Mouse (Mus musculus) MEL-GATA-1-ER (cell line): Measurements from ENCODE around the gene Hipk2.

Experiments
- DNase-seq: peaks from one replicate; pipeline ENCODE4 v3.0.0-alpha.2; 2012; ENCODE audit warnings: low read depth; ENCODE audit errors: extremely low read depth

Hipk2 gene

DNA sequence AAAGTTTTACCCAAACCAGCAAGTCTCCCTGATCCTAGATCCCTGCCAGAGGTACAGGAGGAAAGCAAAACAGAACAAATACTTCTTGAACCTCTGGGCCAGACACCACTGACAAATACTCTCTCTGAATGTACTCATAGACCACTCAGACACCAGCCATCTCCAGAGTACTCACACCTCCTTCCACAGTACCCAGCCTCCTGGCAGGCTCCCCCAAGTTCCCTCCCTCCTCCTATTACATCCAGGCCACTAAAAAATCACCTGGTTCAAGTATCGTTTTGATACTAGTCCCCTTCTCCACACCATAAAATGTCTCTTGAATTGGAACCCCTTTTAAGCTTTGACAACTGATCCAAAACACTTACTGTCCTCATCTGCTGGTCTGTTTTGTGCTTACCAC lies 8.7 kb downstream of the Hipk2 start:
- no peak for DNase-seq

DNA sequence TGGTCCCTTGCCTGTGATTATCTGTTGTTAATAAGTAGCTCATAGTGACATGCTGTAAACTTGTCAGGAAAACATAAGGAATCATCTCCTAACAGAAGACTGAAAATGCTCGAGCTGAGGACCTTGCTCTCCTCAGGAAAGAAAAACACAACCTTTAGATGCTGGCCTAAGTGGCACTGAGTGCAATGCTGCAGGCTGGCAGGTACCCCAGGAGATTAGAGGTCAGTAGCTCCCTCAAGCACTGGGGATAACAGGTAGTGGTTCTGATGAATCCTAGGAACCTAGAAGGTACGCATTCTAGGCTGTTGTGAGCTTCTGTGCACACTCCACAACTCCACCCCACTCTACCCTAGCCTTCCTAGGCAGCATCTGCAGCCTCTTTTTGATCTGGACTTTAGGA lies 9.2 kb downstream of the Hipk2 start:
- DNase-seq = no peak

DNA sequence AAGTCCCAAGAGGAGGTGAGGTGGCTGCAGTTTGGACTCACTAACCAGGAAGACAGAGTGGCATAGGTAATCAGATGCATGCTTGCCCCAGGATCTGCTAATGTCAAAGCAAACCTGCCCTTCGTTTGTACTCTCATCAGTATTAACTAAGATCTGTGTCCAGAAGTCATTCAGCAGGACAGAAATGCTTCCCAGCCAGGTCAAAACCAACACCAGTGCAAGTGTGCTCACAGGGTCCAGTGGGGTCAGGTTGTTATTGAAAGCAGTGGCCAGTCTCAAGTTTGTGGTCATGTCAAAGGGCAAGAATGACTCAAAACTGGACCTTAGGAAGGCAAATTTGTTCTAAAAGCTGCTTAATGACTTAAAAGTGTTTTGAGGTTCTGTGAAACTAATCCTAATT lies 9.6 kb downstream of the Hipk2 start:
- DNase-seq = no peak

DNA sequence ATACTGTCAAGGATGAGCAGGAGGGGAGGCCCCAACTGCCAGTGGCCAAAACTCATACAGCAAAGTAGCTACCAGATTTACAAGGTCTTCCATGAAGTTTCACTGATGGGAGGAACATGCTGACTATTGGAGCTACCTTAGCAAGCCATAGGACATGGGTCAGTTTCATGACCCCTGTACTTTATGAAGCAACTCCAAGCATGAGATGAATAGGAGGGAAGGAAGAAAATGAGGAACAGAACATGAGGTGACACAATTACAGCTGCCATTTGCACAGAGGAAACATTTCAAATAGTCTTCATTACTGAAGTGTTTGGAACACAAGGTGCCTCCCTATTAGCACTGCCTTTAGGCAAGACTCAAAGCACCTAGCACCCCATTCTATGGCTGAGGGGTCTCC lies 10.2 kb downstream of the Hipk2 start:
- DNase-seq = no peak

DNA sequence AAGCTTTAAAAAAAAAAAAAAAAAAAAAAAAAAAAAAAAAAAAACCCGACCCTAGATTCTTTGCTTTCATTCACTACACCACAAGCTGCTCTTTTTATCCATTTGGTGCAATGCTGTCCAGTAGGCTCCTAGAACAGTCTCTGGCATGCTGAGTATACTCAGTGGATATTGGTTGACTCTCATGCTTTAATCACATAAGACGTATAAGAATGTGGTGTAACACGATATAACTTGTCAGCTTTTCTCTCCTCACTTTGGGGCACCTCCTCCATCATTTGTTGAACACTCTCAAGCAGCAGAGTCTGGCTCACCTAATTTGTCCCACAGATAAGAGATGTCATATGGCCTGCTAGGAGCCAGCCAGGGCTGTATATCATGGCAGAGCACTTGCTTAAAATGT lies 12.4 kb downstream of the Hipk2 start:
- no peak for DNase-seq

DNA sequence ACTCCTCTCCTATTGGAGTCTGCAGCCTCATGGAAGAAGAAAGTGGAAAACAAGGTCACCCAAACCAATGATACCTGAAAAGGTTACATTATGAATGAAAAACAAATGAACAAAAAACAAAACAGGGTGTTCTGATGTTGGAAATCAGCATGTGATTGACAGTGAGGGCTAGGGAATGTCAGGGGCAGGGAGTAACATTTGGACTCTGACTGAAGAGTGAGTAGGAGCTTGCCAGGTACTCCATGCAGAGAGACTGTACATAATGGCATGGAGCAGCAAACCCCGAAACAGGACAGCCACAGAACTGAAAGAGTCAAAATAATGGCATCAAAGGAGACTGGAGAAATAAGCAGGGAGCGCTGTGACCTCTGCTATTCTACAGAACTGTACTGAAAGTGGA lies 15.7 kb downstream of the Hipk2 start:
- no peak for DNase-seq

DNA sequence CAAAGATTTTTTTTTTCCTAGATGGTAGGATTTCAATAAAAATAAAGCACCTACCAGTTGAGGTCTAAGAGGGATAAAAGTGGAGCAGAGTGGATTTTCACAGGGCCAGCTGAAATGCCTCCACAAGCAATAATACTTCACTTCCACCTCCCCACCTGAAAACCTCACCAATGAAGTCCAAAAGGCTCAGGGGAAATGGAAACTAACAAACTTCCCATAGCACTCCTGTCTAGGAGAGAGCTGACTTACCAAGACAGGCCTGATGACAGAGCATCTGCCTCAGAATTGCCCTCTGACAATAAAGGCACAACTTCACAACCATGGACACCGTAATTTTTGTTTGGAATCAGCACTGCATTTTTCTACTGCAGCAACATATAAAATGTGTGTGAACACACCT lies 16.1 kb downstream of the Hipk2 start:
- no peak for DNase-seq

DNA sequence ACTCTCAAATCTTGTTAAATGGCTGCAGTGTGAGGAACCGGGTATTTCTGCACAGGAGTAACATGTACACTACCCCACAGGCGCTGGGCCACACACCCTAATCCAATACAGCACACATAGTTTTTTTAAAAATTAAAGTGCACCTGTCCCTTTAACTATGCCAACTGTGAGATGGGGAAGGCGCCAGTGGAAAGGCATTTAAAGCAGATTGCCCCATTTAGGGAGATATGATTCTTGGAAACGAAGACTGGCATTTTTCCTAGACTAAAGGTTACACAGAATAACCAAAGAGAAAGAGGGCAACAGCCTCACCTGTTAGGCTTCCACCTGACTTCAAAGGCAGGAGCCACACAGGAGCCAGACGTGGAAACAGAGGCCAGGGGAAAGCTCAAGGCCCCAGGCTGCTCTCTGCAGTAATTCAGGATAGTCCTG lies 22.4 kb downstream of the Hipk2 start:
- DNase-seq = no peak

DNA sequence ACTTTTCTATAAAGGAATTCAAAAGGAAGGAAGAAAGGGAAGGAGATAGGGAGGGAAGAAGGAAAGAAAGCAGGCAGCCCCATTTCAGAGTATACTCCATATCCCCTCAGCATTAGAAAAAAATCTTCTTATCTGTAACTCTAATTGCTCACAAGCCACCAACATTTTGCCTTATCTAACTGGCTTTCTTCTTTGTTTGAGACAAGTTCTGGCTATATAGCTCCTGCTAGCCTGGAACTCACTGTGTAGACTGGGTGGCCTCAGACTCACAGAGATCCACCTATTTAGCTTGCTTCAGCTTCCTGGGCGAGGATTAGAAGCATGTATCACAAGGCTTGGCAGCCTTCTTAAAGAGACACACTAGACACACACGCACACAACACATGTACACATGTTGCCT lies 24.2 kb downstream of the Hipk2 start:
- DNase-seq = peak; percentile 31

DNA sequence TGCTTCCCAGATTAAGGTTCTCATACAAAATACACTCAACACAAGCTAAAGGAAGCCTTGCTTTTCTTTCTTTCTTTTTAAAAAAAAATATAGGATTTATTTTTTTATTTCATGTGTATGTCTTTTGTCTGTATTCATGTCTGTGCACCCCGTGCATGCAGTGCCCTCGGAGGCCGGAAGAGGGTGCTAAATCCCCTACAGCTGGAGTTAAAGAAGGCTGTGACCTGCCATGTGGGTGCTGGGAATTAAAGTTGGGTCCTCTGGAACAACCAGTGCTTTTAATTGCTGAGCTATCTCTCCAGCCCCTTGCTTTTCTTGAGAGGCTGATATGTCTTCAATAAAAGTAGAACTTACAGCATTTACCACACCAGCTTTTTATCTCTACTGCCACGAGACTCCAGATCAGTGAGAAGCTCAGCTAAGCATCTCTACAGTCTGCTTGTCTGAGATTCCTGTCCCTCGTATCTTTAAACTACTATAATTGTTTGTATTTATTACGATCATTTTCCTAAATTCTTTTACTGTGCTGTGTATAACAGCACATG lies 25.2 kb downstream of the Hipk2 start:
- no peak for DNase-seq

DNA sequence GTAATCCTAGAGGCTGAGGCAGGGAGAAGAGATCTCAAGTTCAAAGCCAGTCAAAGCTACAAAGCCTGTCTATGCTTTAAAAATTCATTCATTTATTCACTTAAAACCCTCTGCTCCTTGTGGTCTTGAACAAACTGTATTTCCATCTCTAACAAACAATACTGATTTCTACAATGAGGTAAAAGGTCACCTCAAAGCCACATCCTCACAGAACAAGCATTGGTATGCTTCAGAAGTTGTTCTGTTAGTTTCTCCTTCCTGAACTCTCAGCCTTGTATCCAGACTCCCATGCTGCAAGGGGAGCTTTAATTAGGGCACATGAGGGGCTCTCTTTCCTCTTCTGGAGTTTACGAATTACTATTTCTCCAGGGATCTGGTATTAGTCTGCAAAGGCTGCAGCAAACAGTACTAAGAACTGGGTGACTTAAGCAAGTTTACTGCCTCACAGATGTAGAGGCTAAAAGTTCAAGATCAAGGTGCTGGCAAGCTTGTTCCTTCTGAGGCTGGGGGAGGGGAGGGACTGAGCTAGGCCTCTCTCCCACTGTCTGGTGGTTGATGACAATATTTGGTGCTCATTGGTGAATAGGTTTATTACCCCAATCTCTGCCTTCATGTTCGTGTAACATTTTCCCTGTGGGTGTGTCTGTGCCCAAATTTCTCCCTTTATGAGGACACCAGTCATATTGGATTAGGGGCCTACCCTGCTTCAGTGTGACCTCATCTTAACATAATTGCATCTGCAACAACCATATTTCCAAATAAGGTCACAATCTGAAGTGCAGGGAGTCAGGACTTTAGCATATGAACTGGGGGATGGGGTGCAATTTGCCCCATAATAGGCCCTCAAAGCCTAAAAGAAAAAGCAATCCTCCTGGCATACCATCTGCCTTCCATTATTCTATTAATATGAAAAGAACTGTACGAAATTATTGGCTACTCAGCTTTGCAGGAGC lies 27.7 kb downstream of the Hipk2 start:
- DNase-seq = no peak

DNA sequence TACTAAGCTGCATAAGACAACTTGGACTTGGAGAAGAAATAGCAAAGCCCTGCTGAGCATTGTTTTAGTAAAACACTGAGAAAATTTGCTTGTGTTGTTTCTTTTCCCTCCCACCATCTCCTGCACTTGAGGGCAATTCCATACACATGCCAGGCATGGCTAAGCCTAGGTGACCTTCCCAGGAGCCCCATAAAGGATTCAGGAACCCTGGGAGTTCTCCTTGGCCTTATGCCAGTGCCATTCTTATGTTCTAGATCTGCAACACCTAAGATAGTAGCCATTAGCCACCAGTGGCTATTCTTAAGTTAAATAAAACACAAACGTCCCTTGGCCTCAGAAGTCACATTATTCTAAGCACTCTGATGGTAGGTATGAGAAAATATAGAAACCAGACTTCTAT lies 28.5 kb downstream of the Hipk2 start:
- no peak for DNase-seq

DNA sequence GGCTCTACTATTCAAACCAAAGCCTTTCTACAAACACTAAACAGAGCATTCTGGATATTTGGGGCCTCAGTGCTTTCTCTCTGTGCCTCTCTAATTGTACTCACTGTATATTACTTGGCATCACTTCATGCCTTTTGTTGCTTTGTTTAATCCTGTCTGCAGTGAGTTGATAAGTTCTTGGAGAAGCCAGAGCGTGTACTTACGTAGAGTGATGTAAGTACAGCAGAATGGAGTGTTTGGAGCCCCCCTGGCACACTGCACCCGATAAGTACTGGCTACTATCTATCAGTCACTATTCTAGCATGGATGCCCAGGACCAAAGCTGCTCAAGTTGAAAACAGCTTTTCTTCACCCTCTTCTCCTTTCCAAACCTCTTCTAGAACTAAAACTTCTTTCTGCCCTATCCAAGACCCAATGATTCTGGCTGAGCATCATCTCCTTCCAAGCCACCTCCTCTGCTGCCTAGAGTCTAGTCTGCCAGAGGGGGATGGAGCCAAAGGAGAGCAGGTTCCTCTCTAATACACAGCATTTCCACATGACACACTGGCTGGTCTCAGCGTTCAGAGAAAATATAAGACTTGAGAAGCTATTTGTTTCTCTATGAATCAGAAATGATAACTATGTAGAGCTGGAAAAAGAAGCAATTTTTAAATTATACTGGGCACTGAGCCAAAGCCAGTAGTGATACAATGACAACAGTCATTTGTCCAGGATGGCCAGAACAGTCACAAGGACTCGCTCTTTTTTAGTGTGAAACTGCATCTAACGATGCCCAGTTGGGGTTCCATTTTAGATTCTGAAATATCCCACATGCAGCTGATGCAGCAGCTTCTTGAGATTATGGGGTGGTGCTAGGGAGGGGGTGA lies 29.4 kb downstream of the Hipk2 start:
- no peak for DNase-seq

DNA sequence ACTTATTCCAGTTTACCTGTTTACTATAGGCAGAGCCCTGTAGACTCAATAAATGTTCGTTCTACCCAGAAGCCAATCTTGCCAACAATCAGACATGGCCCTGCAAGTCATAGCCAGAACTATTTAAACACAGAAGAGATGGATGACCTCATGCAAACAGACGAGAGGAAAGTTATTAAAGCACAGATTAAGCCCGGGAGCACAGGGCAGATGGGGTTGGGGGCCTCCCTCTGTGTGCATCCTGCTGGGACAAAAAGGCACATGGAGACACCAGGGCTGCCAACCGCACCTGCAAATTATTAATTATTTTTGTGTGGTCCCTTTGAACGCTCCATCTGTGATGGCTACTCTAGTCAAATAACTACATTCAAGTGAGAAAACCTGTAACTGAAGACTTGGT lies 30.1 kb downstream of the Hipk2 start:
- no peak for DNase-seq

DNA sequence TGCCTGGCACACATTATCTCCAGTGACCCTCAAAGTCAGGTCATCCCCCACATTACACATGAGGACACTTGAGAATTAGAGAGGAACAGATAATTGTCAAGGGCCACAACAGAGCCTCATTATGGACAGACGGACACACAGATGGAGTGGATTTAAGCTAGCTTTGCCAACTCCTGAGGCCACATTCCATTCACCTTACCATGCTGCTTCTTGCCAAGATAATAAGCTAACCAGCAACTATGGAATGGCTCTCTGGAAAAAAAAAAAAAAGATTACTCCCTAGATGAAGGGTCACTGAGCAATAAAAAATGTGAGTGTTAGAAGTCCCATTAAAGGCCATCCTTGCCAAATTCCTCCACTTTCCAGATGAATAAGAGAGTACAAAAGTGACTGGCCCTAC lies 30.8 kb downstream of the Hipk2 start:
- DNase-seq = no peak

DNA sequence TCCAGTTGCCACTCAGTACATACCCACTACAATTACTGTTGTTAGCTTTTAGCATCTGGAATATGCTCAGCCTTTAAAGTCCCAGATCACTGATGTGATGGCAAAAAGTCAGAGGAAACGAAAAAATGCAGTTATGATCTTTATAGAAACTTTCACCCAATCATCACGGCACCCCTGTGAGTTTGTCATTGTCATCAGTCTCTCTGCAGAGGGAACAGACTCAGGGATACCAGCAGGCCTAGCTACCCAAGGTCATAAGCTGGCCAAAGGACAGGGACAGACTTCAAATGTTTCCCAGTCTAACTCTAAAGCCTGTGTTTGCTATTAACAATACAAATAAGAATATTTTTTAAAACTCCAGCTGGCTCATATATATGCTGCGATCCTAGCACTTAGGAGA lies 34.4 kb downstream of the Hipk2 start:
- no peak for DNase-seq

DNA sequence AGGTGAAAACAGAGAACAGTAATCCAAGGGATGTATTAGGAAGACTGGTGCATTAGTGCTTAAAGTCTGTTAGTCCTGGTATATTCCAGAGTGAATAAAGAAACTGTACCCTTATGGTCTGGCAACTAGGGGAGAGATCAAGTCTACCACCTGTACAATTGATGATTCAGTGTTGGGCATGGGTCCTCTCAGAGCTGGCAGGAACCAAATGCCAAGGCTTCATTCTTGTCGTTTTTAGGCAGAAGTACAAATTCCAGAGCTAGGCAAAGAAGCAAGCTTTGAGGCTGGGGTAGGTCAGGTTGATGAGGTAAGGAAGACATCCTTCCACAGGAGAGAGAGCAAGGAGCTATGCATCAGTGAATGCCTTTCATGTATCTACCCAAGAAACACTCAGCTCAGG lies 35.2 kb downstream of the Hipk2 start:
- no peak for DNase-seq

DNA sequence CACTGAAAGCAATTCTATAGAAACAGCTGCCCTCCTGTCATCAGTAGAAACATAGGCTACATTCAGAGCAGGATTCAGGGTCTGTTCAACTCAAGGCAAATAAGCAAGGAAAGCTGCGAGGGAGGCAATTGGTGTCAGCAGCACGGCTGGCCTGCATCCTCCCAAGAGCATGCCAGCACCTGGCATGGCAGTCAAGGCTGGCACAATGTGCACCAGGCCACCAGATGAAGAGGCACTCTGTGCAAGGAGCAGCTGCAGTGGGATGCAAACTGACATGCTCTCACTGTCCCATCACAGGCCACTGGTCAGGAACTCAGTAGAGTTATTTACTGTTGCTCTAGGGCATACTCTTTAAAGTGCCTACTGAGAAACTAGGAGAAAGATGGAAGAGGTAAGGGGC lies 35.6 kb downstream of the Hipk2 start:
- no peak for DNase-seq

DNA sequence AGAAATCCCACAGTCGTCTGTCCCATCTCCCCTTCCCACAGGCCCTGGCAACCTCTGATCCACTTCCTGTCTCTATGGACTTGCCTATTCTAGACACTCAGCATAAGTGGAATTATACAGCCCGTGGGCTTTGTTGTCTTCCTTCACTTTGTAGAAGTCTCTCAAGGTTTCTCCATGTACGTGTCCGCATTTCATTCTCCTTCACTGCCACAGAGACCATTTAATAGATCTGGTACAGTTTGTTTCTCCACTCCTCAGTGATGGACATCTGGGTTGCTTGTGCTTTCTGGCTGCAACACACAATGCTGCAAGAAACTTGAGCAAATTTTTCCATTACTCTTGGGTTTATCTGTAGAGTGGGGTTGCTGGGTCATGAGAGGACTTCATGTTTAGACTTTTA lies 36.1 kb downstream of the Hipk2 start:
- DNase-seq = no peak

DNA sequence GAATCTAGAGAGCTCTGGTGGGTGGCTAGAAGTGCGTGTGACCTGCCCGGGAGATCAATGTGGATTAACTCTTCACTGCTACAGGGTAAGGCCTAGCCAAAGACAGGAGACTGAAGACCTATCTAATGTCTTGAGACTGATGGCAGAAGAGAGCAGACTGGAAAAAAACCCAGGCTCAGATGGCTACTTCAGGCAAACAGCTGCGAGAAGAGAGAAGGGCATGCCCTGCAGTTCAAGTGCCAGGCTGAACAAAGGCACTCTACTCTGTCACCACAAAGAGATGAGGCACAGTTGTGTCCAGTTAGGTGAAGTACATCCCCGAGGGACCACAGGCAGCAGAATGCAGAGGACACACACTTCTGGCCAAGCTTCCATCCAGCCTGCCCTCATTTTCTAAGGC lies 37.9 kb downstream of the Hipk2 start:
- DNase-seq = no peak

DNA sequence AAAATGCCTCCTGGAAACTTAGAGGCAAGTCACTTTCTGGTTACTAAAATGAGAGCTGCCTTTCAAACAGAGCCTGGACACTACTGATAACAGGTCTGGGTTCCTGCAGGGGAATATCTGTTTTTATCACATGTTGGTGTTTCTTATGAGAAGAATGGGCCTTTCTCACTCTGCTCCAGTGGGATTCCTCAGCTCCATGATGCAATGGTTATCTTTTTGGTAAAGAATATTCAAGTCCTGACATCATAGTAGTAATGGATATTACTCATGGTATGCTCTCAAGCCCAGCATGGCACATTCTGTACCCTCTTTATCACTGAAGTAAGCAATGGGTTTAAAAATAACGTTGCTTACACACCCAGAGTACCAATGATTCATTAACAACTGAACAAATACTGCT lies 40.7 kb downstream of the Hipk2 start:
- DNase-seq = peak; percentile 93

DNA sequence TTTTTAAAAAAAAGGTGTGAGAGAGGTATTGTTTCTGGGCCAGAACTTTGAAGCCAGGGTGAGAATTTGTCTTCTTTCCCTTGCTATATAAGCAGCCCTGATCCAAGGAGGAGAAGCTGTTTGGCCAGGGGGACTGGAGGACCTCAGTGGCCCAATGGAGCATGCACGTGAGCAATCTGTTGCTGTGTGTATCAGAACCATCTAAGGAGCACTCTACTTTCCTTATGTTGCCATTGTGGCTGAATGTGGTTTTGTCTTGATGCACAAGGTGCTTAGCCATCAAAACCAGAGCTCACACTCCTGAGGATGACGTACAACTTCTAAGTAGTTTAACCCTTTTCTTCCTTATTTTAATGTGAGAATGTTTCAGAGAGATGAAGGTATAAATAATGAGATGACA lies 41.2 kb downstream of the Hipk2 start:
- DNase-seq = no peak
